Mouse (Mus musculus) spleen, postnatal 14 days (tissue): ENCODE measurements around the gene Scd3.
"Not testable (repeated sequence)": the region's sequence is repeated elsewhere in the genome, so short reads cannot be mapped to it uniquely, and the experiment has no call there.

ENCODE experiments used
- DNase-seq, 2 experiments: peaks; one replicate each; pipeline ENCODE4 v3.0.0; 2021 to 2022; ENCODE audit warnings: low spot score in 2 of 2

Scd3 gene

GRCm38 (mm10) chr19:44273711-44274110, 70.6 kb downstream of the Scd3 start:
- no peak for DNase-seq

DNA sequence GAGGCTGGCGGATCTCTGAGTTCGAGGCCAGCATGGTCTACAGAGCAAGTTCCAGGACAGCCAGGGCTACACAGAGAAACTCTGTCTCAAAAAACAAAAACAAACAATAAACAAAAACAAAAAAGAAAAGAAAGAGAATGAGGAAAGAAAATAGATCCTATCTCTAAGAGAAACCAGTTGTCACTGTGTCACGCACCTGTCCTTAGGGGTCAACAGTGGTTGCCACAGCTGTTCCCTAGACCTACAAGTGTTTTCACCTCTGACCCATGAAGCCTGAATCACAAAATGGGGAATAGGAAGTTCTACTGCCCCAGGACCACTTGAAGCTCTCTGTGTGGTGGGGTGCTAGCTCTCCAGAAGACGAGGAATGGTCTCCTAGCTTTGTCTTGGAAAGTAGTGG, 71.4 kb downstream of the Scd3 start:
- DNase-seq, result no peak

- DNase-seq, result no peak
Measured at GRCm38 (mm10) chr19:44275418-44275817, 72.3 kb downstream of the Scd3 start.

DNA sequence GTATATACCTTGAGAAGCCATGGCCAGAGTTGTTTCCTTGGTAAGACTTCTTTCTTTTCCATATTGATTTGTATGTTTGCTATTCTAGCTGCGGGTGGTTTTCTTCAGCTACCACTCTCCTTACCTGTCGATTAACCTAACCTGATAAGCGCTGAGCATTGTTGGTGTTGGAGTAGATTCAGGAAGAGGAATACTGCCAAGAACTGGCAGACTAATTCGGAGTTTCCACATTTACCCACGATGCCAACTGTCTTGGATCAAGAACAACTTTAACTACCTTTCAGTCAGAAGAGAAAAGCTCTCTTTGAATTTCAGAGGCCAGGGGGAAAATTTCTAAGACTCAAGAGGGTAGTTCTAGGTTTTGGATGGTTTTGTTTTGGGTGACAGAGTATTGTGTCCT, 73.8 kb downstream of the Scd3 start:
- DNase-seq, result no peak

GRCm38 (mm10) chr19:44277931-44278330, 74.9 kb downstream of the Scd3 start:
- no peak for DNase-seq

- DNase-seq, result no peak
Measured at GRCm38 (mm10) chr19:44280755-44281154, 77.7 kb downstream of the Scd3 start.

- not testable (repeated sequence) for DNase-seq
Measured at GRCm38 (mm10) chr19:44281825-44282447, 78.9 kb downstream of the Scd3 start.

GRCm38 (mm10) chr19:44282534-44283156, 79.6 kb downstream of the Scd3 start:
- no peak for DNase-seq

GRCm38 (mm10) chr19:44283157-44284024, 80.3 kb downstream of the Scd3 start:
- no peak for DNase-seq

- peak; percentile 73 to 82 for DNase-seq
Measured at GRCm38 (mm10) chr19:44284025-44284695, 81.1 kb downstream of the Scd3 start.

GRCm38 (mm10) chr19:44284723-44285122, 81.7 kb downstream of the Scd3 start:
- no peak for DNase-seq

DNA sequence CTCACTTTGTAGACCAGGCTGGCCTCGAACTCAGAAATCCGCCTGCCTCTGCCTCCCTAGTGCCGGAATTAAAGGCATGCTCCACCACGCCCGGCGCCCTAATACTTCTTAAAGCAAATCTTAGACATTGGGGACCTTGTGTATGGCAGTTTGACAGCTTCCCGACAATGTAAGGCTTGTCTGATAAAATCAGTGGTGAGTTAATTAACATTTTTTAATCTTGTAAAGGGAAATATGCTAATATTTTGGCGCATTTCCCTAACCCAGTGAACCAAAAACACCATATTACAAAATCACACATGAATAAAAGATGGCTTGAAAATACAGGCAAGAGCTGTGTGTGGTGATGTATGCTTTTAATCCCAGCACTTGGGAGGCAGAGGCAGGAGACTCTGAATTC, 82.5 kb downstream of the Scd3 start:
- DNase-seq, result no peak

DNA sequence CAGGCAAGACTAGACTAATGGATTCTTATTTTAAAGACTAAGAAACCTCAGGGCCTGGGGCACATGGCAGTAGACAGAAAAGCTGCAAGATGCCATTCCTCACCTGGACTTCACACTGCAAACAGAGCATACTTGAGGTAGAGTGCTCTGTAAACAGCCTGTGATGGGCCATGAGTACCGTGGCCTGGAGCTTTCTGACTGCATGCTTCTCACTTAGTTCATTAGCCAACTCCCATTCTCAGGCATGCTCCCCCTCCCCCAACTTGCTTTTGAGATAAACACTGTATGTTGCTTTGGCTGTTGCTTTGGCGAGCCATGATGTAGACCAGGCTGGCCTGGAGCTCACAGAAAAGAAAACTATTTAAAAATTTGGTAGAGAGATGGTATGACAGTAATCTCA, 83.0 kb downstream of the Scd3 start:
- no peak for DNase-seq

DNA sequence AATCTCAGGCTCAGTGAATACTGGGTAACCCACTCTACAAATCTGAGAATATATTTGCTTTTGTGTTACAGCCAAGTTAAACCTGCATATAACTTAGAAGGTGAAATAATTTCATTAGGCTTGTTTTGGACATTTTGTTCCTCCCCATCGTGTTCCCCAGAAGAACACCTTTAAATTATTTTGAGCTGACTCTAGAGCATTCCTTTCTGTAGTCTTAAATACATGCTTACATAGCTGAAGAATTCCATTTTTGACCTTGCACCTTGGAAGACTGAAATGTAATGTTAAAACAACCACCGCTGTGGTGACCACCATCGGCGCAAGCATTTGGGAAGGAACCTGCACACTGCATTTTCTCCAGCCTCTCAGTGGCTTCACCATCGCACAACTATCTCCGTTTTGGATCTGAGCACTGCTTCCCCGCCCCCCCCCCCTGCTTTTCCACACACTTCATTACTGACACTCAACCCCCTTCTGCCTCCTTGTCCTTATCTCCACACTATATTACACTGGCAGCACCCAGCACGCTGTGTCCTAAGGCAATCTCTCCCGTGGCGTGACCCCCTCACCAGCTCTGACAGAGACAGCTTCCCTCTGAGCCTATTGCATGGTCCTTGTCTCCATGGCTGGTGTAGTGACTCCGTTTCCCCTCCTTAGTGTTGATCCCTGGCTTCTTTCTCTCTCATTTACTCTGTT, 84.5 kb downstream of the Scd3 start:
- no peak for DNase-seq

DNA sequence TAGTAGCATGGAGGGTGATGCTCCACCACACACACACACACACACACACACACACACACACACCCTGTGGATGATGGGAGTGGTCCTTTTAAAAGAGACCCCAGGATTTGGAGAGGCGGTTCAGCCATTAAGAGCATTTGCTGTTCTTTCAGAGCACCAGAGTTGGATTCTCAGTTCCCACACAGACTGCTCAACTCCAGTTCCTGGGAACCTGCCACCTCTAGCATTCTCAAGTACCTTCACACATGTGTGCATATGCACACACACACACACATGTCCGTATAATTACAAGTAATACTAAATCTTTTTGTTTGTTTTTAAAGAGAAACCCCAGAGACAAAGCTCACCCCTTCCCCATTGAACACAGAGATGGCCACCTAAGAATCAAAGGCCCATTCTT, 89.0 kb downstream of the Scd3 start:
- DNase-seq, result no peak

DNA sequence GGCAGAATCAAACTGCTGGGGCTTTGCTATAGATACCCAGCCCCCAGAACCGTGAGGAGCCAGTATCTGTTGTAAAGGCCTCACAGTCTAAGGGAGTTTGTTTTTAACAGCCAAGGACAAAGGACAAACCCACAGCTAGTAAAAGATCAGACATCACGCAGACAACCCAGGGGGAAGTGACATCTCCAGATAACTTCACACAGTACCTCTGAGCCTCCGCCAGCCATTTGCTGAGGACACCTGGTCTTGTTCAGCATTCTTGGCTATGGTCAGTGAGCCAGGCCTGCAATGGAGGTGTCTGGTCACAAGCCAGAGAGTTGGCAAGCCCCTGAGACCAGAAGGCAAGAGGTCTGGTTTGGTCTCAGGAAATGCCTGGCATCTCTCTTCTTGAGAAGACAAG, 89.4 kb downstream of the Scd3 start:
- no peak for DNase-seq

- DNase-seq, result no peak
Measured at GRCm38 (mm10) chr19:44292941-44293768, 90.1 kb downstream of the Scd3 start, which contains the start of gene Scd2. TSS of gene Scd2 (plus strand) at chr19:44293674.
